Mouse (Mus musculus) erythroblast, adult 5-6 weeks (primary cell): ENCODE data around the gene Dnm1. TPM values are rescaled to one million over a fixed set of nuclear protein-coding genes. Genes with fewer than 3 reads are reported as not detected.

ENCODE experiments used
- ATAC-seq: replicated peaks from 2 replicates; pipeline ENCODE4 v1.8.0; 2016; ENCODE audit warnings: moderate number of reproducible peaks, mild to moderate bottlenecking, moderate TSS enrichment, inconsistent platforms; ENCODE audit not compliant: poor library complexity, low FRiP score, severe bottlenecking
- total RNA-seq, 2 experiments: library from RNA; stranded (forward) in 1 of 2; stranded (reverse) in 1 of 2; fragments of 150-400 nt in 1 of 2; fragments of 200-764, 138-1000 nt in 1 of 2; gene quantifications; 2 replicates each; pipeline versions ENCODE4 v1.2.3 to v1.2.4; 2015 to 2017; ENCODE audit warnings: low replicate concordance in 2 of 2

The Dnm1 gene
- total RNA-seq, 2 experiments from 2014 or later, result not detected

DNA sequence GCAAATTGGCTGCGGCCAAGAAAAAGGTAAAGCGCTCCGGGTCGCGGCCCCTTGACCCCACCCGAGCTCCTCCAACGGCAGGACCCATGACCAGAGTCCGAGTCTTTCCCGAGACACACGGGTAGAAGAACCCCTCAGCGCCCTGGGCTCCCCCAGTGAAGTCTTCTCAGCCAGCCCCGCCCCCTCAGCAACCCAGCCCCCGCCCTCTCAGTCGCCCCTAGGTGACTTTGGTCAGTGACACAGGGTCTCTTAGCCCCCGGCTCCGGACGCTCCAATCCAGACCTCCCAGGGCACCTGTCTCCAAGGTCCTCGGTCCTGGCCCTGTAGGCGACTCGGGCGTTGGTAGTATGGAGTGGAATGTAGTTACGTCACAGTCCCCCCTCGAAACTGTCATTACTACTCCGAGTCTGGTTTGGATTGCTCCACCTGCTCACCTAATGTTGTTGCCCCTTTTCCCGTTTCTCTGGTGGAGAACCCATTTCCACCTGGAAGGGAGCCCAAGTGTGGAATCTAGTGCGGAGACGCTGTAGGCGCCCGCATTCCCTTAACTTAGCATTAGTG is 64.7 kb downstream of the Dnm1 start:
- ATAC-seq, result peak; percentile 46

DNA sequence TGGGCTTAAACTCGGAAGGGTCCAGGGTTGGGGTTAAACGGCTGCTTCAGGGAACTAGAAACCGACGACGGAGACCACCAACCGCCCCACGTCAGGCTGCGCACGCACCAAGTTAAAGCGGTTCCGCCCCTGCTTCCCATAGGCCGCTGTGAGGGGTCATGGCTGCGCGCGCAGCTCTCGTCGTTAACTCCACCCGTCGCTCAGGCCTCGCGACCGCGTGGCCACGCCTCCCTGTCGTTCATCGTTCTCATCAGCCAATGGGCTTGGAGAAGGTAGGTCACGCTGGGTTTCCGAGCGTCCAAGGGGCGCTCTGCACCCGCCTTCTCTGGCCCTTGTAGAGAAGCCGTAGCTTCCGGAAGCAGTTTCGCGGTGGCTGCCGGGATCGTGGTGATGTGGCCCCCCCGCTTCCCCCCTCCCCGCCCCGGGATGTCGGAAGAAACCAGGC is 65.2 kb downstream of the Dnm1 start, which contains the start of gene Swi5:
Gene Swi5, minus strand, starts transcription at position 153 of the 445 bp plus-strand sequence.
- ATAC-seq, result peak; percentile 93

DNA sequence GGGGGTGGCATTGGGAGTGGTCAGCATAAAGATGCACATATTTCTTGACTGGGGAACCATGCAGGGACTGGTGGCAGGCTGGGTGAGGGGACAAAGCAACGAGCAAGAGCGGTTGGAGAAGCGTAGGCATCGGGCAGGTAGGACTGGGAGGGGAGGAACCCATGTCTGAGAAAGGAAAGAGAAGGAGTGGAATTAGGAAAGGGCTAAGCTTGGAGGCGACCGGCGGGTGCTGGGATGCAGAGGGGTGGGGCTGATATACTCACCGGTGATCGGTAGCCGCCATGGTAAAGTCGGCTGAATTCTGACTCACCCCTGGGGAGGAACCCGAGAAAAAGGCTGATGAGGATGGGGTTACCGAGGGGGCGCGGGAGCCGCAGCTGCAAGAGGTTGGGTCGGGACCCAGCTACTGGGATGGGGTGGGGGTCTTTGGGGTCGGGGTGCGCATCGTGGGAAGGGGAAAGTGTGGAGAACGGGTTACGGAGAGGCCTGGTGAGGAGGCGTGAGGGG is 65.8 kb downstream of the Dnm1 start, which contains the start of gene Golga2:
Gene Golga2, plus strand, starts transcription at position 51 of the 507 bp plus-strand sequence.
- ATAC-seq, result no peak; the same call in 1 of the 2 replicates

DNA sequence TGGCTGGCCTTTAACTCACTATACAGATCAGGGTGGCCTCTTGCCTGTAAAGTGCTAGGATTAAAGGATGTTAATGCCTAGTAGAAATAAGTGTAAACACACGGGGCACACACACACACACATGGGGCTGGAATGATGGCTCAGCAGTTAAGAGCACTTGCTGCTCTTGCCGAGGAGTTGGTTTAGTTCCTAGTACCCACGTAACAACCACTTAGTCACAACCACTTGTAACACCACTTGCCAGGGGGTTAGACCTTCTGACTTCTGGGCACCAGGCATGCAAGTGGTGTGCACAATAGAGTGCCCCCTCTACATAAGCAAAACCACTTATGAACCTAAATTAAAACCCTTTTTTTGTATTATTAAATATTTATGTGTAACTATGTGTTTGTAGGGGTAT is 69.2 kb downstream of the Dnm1 start:
- ATAC-seq, result no peak

GRCm38 (mm10) chr2:32282727-32283126 is 70.4 kb downstream of the Dnm1 start:
- peak; percentile 77 for ATAC-seq

DNA sequence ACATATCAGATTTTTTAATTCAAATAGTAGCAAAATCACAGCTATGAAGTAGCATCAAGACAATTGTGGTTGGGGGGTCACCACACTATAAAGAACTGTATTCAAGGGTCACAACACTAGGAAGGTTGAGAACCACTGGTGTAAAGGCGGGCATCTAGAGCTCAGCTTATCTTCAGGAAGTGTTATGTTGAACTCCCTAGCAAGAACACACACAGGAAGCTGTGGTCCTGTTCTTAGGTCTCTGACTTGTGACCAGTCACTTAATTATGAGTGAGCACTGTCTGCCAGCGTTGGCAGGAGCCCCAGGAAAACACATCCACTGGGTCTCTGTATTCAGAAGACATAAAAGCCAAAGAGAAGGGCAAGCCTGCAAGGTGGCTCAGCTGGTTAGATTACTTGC is 70.8 kb downstream of the Dnm1 start:
- ATAC-seq, result no peak

DNA sequence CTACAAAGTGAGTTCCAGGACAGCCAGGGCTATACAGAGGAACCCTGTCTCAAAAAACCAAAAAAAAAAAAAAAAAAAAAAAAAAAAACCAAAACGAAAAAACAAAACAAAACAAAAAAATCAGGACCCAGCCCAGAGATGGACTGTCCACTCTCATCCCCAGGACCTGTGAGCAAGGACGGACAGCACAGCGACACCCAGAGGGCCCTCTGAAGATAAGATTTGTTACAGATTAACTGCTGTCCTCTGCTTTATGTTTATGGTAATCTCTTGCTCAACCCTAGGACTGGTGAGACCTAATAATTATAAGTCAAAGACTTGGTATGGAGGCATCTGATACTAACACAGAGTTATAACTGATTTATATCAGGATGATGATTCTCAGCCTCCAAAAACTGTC is 77.3 kb downstream of the Dnm1 start:
- ATAC-seq, result no peak

DNA sequence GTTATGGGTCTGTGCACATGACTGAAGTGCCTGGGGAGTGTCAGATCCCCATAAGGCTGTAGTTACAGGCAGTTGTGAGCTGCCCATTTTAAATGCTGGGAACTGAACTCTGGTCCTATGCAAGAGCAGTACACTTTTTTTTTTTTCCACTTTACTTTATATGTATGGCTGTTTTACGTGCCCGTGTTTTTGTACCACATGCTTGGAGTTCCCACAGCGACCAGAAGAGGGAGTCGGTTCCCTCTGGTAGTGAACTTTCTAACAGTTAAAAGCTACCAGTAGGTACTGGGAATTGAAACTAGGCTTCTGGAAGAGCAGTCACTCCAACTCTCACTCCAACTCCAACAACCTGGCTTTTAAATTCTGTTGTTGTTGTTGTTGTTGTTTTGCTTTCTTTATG is 92.5 kb downstream of the Dnm1 start:
- ATAC-seq, result peak; percentile 51

- peak; percentile 91 for ATAC-seq
Measured at GRCm38 (mm10) chr2:32259657-32260417, 93.3 kb downstream of the Dnm1 start, which contains the start of gene Uck1. Gene Uck1 (minus strand): TSS chr2:32260159.

GRCm38 (mm10) chr2:32258887-32259533 is 94.1 kb downstream of the Dnm1 start:
- ATAC-seq, result 0 out of 2 replicates have a peak, but pooled peaks have one; percentile 1

Other genes with a start within 250 kb of the Dnm1 start
- gene Prrc2b, start 202.3 kb downstream of the Dnm1 start, total RNA-seq (2015; ENCODE audit: low replicate concordance), result 12.3 and 13.0 TPM in 2 replicates
- gene Prrc2b, start 202.3 kb downstream of the Dnm1 start, total RNA-seq (2017; ENCODE audit: low replicate concordance), result 10.8 and 13.7 TPM in 2 replicates
- gene Pomt1, start 116.7 kb downstream of the Dnm1 start, total RNA-seq (2015; ENCODE audit: low replicate concordance), result 5.0 and 6.0 TPM in 2 replicates
- 3.9 and 10.9 TPM in 2 replicates for gene Pomt1, start 116.7 kb downstream of the Dnm1 start, total RNA-seq (2017; ENCODE audit: low replicate concordance)
- gene Uck1, start 93.2 kb downstream of the Dnm1 start, total RNA-seq (2015; ENCODE audit: low replicate concordance), result 0.96 and 3.1 TPM in 2 replicates
- gene Uck1, start 93.2 kb downstream of the Dnm1 start, total RNA-seq (2017; ENCODE audit: low replicate concordance), result 4.0 and 11.6 TPM in 2 replicates
- gene Golga2, start 66.0 kb downstream of the Dnm1 start, total RNA-seq (2015; ENCODE audit: low replicate concordance), result 6.3 and 11.1 TPM in 2 replicates
- 34.5 and 44.0 TPM in 2 replicates for gene Golga2, start 66.0 kb downstream of the Dnm1 start, total RNA-seq (2017; ENCODE audit: low replicate concordance)
- 30.4 and 97.8 TPM in 2 replicates for gene Swi5, start 65.3 kb downstream of the Dnm1 start, total RNA-seq (2015; ENCODE audit: low replicate concordance)
- 76.9 and 89.4 TPM in 2 replicates for gene Swi5, start 65.3 kb downstream of the Dnm1 start, total RNA-seq (2017; ENCODE audit: low replicate concordance)
- 18.6 and 38.2 TPM in 2 replicates for gene Ciz1, start 1.0 kb downstream of the Dnm1 start, total RNA-seq (2015; ENCODE audit: low replicate concordance)
- 21.2 and 33.5 TPM in 2 replicates for gene Ciz1, start 1.0 kb downstream of the Dnm1 start, total RNA-seq (2017; ENCODE audit: low replicate concordance)
- gene 1110008P14Rik, start 28.6 kb upstream of the Dnm1 start, total RNA-seq (2015; ENCODE audit: low replicate concordance), result 8.6 and 12.3 TPM in 2 replicates
- gene 1110008P14Rik, start 28.6 kb upstream of the Dnm1 start, total RNA-seq (2017; ENCODE audit: low replicate concordance), result 5.1 and 7.7 TPM in 2 replicates
- gene Lcn2, start 34.9 kb upstream of the Dnm1 start, total RNA-seq (2015; ENCODE audit: low replicate concordance), result 2,071 and 2,279 TPM in 2 replicates
- gene Lcn2, start 34.9 kb upstream of the Dnm1 start, total RNA-seq (2017; ENCODE audit: low replicate concordance), result 352 and 444 TPM in 2 replicates
- 1.5 and 1.7 TPM in 2 replicates for gene Ptges2, start 42.6 kb upstream of the Dnm1 start, total RNA-seq (2015; ENCODE audit: low replicate concordance)
- 2.8 and 6.6 TPM in 2 replicates for gene Ptges2, start 42.6 kb upstream of the Dnm1 start, total RNA-seq (2017; ENCODE audit: low replicate concordance)
- gene Naif1, start 97.1 kb upstream of the Dnm1 start, total RNA-seq (2015; ENCODE audit: low replicate concordance), result 0.77 and 0.84 TPM in 2 replicates
- gene Naif1, start 97.1 kb upstream of the Dnm1 start, total RNA-seq (2017; ENCODE audit: low replicate concordance), result 0.98 and 2.1 TPM in 2 replicates
- 2.1 and 6.3 TPM in 2 replicates for gene Slc25a25, start 98.1 kb upstream of the Dnm1 start, total RNA-seq (2015; ENCODE audit: low replicate concordance)
- 4.2 and 16.2 TPM in 2 replicates for gene Slc25a25, start 98.1 kb upstream of the Dnm1 start, total RNA-seq (2017; ENCODE audit: low replicate concordance)
- gene Fam102a, start 182.0 kb upstream of the Dnm1 start, total RNA-seq (2015; ENCODE audit: low replicate concordance), result 1.2 and 2.7 TPM in 2 replicates
- 0.28 and 6.5 TPM in 2 replicates for gene Fam102a, start 182.0 kb upstream of the Dnm1 start, total RNA-seq (2017; ENCODE audit: low replicate concordance)
- gene Dpm2, start 217.5 kb upstream of the Dnm1 start, total RNA-seq (2015; ENCODE audit: low replicate concordance), result 26.9 and 41.0 TPM in 2 replicates
- 8.6 and 18.2 TPM in 2 replicates for gene Dpm2, start 217.5 kb upstream of the Dnm1 start, total RNA-seq (2017; ENCODE audit: low replicate concordance)
- gene Pip5kl1, start 221.5 kb upstream of the Dnm1 start, total RNA-seq (2015; ENCODE audit: low replicate concordance), result not detected in 2 replicates
- gene Pip5kl1, start 221.5 kb upstream of the Dnm1 start, total RNA-seq (2017; ENCODE audit: low replicate concordance), result 1.9 TPM in 1 of 2 replicates, not detected in the other
- gene 9430097D07Rik, start 222.3 kb upstream of the Dnm1 start, total RNA-seq (2015; ENCODE audit: low replicate concordance), result not detected in 2 replicates
- not detected in 2 replicates for gene 9430097D07Rik, start 222.3 kb upstream of the Dnm1 start, total RNA-seq (2017; ENCODE audit: low replicate concordance)
- 8.8 and 9.4 TPM in 2 replicates for gene St6galnac4, start 233.8 kb upstream of the Dnm1 start, total RNA-seq (2015; ENCODE audit: low replicate concordance)
- gene St6galnac4, start 233.8 kb upstream of the Dnm1 start, total RNA-seq (2017; ENCODE audit: low replicate concordance), result 3.8 and 4.9 TPM in 2 replicates
- 0.77 and 3.3 TPM in 2 replicates for gene St6galnac6, start 246.4 kb upstream of the Dnm1 start, total RNA-seq (2015; ENCODE audit: low replicate concordance)
- 2.1 and 2.5 TPM in 2 replicates for gene St6galnac6, start 246.4 kb upstream of the Dnm1 start, total RNA-seq (2017; ENCODE audit: low replicate concordance)